Mouse (Mus musculus) stomach, embryonic 14.5 days (tissue): ENCODE data around the gene Capn9. TPM values are rescaled to one million over a fixed set of nuclear protein-coding genes. Genes with fewer than 3 reads are reported as not detected.

ENCODE experiments used
- ATAC-seq: fragments of 200-750 bp; cut with Nextera tagmentation; 2 replicates; pipeline ENCODE4 v1.8.0; 2017; ENCODE audit warnings: low read depth, moderate TSS enrichment; ENCODE audit not compliant: insufficient number of reproducible peaks, insufficient read depth, low FRiP score
- H3K27ac ChIP-seq: fragments of 300-500 bp; sonication (generic); 2 replicates; pipeline ENCODE4 v1.5.1; 2014; ENCODE audit warnings: mild to moderate bottlenecking, low read length, moderate library complexity, mixed read lengths
- H3K27me3 ChIP-seq: fragments of 300-500 bp; sonication (generic); 2 replicates; pipeline ENCODE4 v1.6.1; 2014; ENCODE audit warnings: low read length, control low read depth, mixed read lengths; ENCODE audit not compliant: control insufficient read depth, insufficient read depth
- H3K36me3 ChIP-seq: fragments of 300-500 bp; sonication (generic); 2 replicates; pipeline ENCODE4 v1.6.1; 2014; ENCODE audit warnings: mild to moderate bottlenecking, control low read depth, low read length, moderate library complexity, mixed read lengths; ENCODE audit not compliant: control insufficient read depth, insufficient read depth
- H3K4me1 ChIP-seq: fragments of 300-500 bp; sonication (generic); 2 replicates; pipeline ENCODE4 v1.6.1; 2014; ENCODE audit warnings: low read length, control low read depth, mixed read lengths; ENCODE audit not compliant: control insufficient read depth, insufficient read depth
- H3K4me2 ChIP-seq: fragments of 300-500 bp; sonication (generic); replicated peaks from 2 replicates; pipeline ENCODE4 v1.6.1; 2014; ENCODE audit warnings: low read depth, low read length, control low read depth
- H3K4me3 ChIP-seq: fragments of 300-500 bp; sonication (generic); 2 replicates; pipeline ENCODE4 v1.5.1; 2014; ENCODE audit warnings: low read depth, low read length, control low read depth
- H3K9ac ChIP-seq: fragments of 300-500 bp; sonication (generic); replicated peaks from 2 replicates; pipeline ENCODE4 v1.6.1; 2014; ENCODE audit warnings: low read depth, mild to moderate bottlenecking, control low read depth, low read length, moderate library complexity, mixed read lengths
- H3K9me3 ChIP-seq: fragments of 300-500 bp; sonication (generic); 2 replicates; pipeline ENCODE4 v1.6.1; 2016; ENCODE audit warnings: low read depth, low read length, control low read depth; ENCODE audit not compliant: control insufficient read depth
- WGBS: fragments of 180-500 bp; shearing (Covaris S2); extraction: QIAGEN DNeasy Blood & Tissue Kit; methylation state at CpG from one replicate; pipeline ENCODE4 v1.1.7; 2014; 5-methylcytosine and 5-hydroxymethylcytosine counted together
- polyA plus RNA-seq: library from polyadenylated mRNA; unstranded; fragments of >200 nt; fragmentation: Nextera tagmentation; extraction: Ambion mirVana; gene quantifications from 2 replicates; pipeline ENCODE4 v1.2.1, GENCODE M21; 2014

Capn9 gene
- polyA plus RNA-seq, 1 experiment from 2014 or later, result 0.13 TPM

DNA sequence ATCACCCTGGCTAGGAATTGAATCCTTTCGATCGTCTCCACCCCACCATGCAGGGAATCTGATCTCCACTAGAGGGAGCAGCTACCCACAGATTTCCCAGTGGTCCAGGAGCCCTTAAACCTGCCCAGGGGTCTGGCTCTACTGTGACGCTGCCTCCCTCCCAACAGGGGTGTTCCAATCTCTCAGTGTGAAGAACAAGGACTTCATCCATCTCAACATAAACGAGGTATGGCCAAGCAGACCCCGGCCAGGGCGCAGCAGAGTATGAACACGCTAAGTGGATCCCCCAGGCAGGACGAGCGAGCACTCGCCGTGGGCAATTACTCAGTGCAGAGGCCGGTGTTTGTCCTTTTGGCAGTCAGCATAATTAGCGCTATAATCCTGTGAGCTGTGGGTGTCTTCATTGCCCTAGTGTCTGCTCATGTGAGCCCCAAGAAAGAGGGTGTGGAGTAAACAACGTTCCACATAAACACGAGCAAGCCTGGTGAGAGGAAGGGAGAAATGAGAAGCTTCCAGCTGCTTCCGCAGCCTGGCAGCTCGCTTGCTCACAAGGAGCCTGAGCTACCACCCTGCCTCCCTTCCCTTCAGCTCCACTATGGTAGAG lies 41.5 kb downstream of the Capn9 start:
- H3K36me3 ChIP-seq, result no peaks in the 10 kb centered on the region
- WGBS, result 11% methylated on average over 17 of the region's 17 CpGs
- peak overlapping the region; percentile 62 for H3K4me2 ChIP-seq
- ATAC-seq, result 0 out of 2 replicates have a peak, but pooled peaks have one; percentile 38
- peak overlapping the region; percentile 22; the same call in 1 of the 2 replicates for H3K4me3 ChIP-seq
- no peak overlapping the region for H3K27ac ChIP-seq
- H3K4me1 ChIP-seq, result 0 out of 2 replicates have a peak, but pooled peaks cover 2% of the 10 kb centered on the region
- H3K27me3 ChIP-seq, result no peaks in the 10 kb centered on the region
- H3K9ac ChIP-seq, result peak overlapping the region; percentile 30; the same call in 1 of the 2 replicates
- H3K9me3 ChIP-seq, result no peaks in the 10 kb centered on the region

- H3K4me1 ChIP-seq, result 0 out of 2 replicates have a peak, but pooled peaks cover 2% of the 10 kb centered on the region
- H3K27me3 ChIP-seq, result no peaks in the 10 kb centered on the region
- H3K27ac ChIP-seq, result no peak overlapping the region
- WGBS, result 57% methylated on average over 9 of the region's 9 CpGs
- ATAC-seq, result no peak
- H3K9ac ChIP-seq, result no peak overlapping the region
- H3K36me3 ChIP-seq, result no peaks in the 10 kb centered on the region
- no peaks in the 10 kb centered on the region for H3K9me3 ChIP-seq
- H3K4me2 ChIP-seq, result no peak overlapping the region
- no peak overlapping the region for H3K4me3 ChIP-seq
Measured at GRCm38 (mm10) chr8:124618252-124618651, 42.3 kb downstream of the Capn9 start.

- ATAC-seq, result no peak
- WGBS, result 74% methylated on average over 5 of the region's 5 CpGs
- Histone ChIP-seq H3K27me3 (no peaks in the 10 kb centered on the region), H3K4me1 (0 out of 2 replicates have a peak, but pooled peaks cover 2% of the 10 kb centered on the region), H3K4me3 (no peak overlapping the region), H3K9ac (no peak overlapping the region), H3K4me2 (no peak overlapping the region), H3K36me3 (no peaks in the 10 kb centered on the region), H3K27ac (no peak overlapping the region), H3K9me3 (no peaks in the 10 kb centered on the region)
Measured at GRCm38 (mm10) chr8:124621255-124621654, 45.3 kb downstream of the Capn9 start.

- 89% methylated on average over 9 of the region's 9 CpGs for WGBS
- Histone ChIP-seq H3K9ac (no peak overlapping the region), H3K4me2 (no peak overlapping the region), H3K4me1 (no peaks in the 10 kb centered on the region), H3K9me3 (no peaks in the 10 kb centered on the region), H3K36me3 (no peaks in the 10 kb centered on the region), H3K4me3 (no peak overlapping the region), H3K27me3 (no peaks in the 10 kb centered on the region), H3K27ac (no peak overlapping the region)
- no peak for ATAC-seq
Measured at GRCm38 (mm10) chr8:124626251-124626650, 50.3 kb downstream of the Capn9 start.

- no peaks in the 10 kb centered on the region for H3K27me3 ChIP-seq
- 69% methylated on average over 6 of the region's 6 CpGs for WGBS
- no peak for ATAC-seq
Measured at GRCm38 (mm10) chr8:124630489-124630888, 54.6 kb downstream of the Capn9 start.

GRCm38 (mm10) chr8:124630891-124631290 lies 55.0 kb downstream of the Capn9 start:
- no peak overlapping the region for H3K4me3 ChIP-seq
- H3K36me3 ChIP-seq, result peaks cover 2% of the 10 kb centered on the region
- H3K9ac ChIP-seq, result no peak overlapping the region
- H3K4me1 ChIP-seq, result peaks cover 19% of the 10 kb centered on the region; the same call in 1 of the 2 replicates
- no peaks in the 10 kb centered on the region for H3K9me3 ChIP-seq
- no peaks in the 10 kb centered on the region for H3K27me3 ChIP-seq
- no peak for ATAC-seq
- no peak overlapping the region for H3K27ac ChIP-seq
- H3K4me2 ChIP-seq, result no peak overlapping the region
- WGBS, result 88% methylated on average over 4 of the region's 4 CpGs

More at GRCm38 (mm10) chr8:124630489-124630888, 54.6 kb downstream of the Capn9 start:
- no peaks in the 10 kb centered on the region for H3K9me3 ChIP-seq
- H3K9ac ChIP-seq, result no peak overlapping the region
- H3K27ac ChIP-seq, result no peak overlapping the region
- H3K4me2 ChIP-seq, result no peak overlapping the region
- H3K36me3 ChIP-seq, result no peaks in the 10 kb centered on the region
- H3K4me1 ChIP-seq, result peaks cover 19% of the 10 kb centered on the region; the same call in 1 of the 2 replicates
- H3K4me3 ChIP-seq, result no peak overlapping the region

DNA sequence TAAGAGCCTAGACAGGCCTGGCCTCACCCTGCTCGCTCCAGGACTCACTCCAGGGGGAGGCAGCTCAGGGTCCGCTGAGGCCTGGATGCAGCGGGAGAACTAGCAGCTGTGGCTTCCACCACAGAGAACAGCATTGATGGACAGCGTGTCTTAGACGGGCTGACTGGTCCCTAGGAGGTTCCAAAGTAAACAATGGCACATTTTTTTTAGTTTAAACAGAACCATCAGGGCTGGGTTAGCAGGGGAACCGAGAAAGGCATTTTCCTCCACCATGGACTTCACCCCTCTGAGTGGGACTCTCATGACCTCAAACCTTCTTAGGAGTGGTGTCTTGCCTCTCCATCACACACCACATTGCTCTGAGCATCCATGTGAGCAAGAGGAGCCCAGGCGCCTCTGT lies 56.1 kb downstream of the Capn9 start:
- Histone ChIP-seq H3K4me2 (no peak overlapping the region), H3K27ac (peak overlapping the region; percentile 80), H3K9me3 (no peaks in the 10 kb centered on the region), H3K27me3 (no peaks in the 10 kb centered on the region), H3K9ac (no peak overlapping the region), H3K4me1 (peaks cover 19% of the 10 kb centered on the region; the same call in 1 of the 2 replicates), H3K4me3 (no peak overlapping the region), H3K36me3 (peaks cover 13% of the 10 kb centered on the region)
- 25% methylated on average over 7 of the region's 7 CpGs for WGBS
- no peak for ATAC-seq

DNA sequence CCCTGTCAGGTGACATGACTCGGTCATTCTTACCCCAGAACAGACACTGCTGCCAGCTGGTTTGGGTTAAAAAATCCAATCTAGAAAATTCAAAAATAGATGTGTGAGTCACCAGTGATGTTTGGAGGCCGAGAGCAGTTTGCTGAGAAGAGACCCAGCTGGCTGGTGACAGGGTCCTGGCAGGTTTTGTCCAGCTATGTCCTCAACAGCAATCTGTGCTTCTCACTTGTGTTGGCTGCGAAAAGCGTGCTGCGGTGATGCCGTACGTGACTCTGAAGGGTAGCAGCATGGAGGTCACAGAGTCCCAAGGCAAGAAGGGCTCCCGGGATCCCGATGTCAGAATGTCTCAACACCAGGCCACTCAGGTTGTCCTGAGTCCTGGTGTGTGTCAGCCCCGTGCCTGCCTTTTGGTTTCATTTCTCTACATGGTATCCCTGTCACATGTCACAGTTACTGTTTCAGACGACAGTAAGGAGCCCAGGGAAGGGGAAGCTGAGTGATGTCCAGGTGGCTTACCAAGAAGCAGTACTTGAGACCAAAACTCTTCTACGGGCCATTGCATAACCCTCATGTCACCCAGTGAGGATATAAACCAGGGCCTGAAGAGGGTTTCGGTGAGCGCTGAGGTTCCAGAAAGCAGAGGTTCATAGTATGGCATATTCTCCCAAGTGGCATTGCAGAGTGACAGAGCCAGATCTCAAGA lies 57.2 kb downstream of the Capn9 start:
- H3K4me3 ChIP-seq, result no peak overlapping the region
- H3K27me3 ChIP-seq, result no peaks in the 10 kb centered on the region
- peaks cover 19% of the 10 kb centered on the region; the same call in 1 of the 2 replicates for H3K4me1 ChIP-seq
- 57% methylated on average over 14 of the region's 14 CpGs for WGBS
- ATAC-seq, result peak; percentile 51; the same call in 1 of the 2 replicates
- no peaks in the 10 kb centered on the region for H3K9me3 ChIP-seq
- H3K9ac ChIP-seq, result no peak overlapping the region
- H3K36me3 ChIP-seq, result peaks cover 23% of the 10 kb centered on the region
- no peak overlapping the region for H3K4me2 ChIP-seq
- peak overlapping the region; percentile 80 for H3K27ac ChIP-seq
